Mouse (Mus musculus) MEL (cell line): ENCODE measurements around the gene 4933416C03Rik. TPM values are rescaled to one million over a fixed set of nuclear protein-coding genes. Genes with fewer than 3 reads are reported as not detected.

Source experiments
- DNase-seq: peaks from one replicate; pipeline ENCODE4 v3.0.0; 2011; ENCODE audit warnings: low read depth, low spot score
- H3K27ac ChIP-seq: 2 replicates; pipeline ENCODE4 v1.5.1; 2012; ENCODE audit warnings: low read depth, mild to moderate bottlenecking, control low read depth, low read length, moderate library complexity; ENCODE audit not compliant: control insufficient read depth
- H3K27me3 ChIP-seq, 2 experiments: fragments of 150-350 bp in 1 of 2; sonication (generic) in 1 of 2; 2 replicates each; pipeline ENCODE4 v1.6.1; 2012; ENCODE audit warnings: low read length in 2 of 2, mild to moderate bottlenecking in 2 of 2, improper control_type of control experiment in 1 of 2, moderate library complexity in 1 of 2; ENCODE audit not compliant: insufficient read depth in 2 of 2, control insufficient read depth in 1 of 2
- H3K36me3 ChIP-seq, 2 experiments: 2 replicates each; pipeline ENCODE4 v1.6.1; 2012 to 2014; ENCODE audit warnings: low read length in 2 of 2, improper control_type of control experiment in 1 of 2, inconsistent platforms in 1 of 2, mild to moderate bottlenecking in 1 of 2; ENCODE audit not compliant: insufficient read depth in 2 of 2, control insufficient read depth in 1 of 2
- H3K4me1 ChIP-seq, 2 experiments: fragments of 150-350 bp in 1 of 2; sonication (generic) in 1 of 2; 2 replicates each; pipeline ENCODE4 v1.6.1; 2012; ENCODE audit warnings: low read length in 2 of 2, improper control_type of control experiment in 1 of 2, mild to moderate bottlenecking in 1 of 2; ENCODE audit not compliant: insufficient read depth in 2 of 2, control insufficient read depth in 1 of 2
- H3K4me3 ChIP-seq, 2 experiments: fragments of 150-350 bp in 1 of 2; sonication (generic) in 1 of 2; 2 replicates each; pipeline ENCODE4 v1.5.1; 2012; ENCODE audit warnings: low read depth in 2 of 2, low read length in 2 of 2, mild to moderate bottlenecking in 2 of 2, moderate library complexity in 2 of 2, control low read depth in 1 of 2, improper control_type of control experiment in 1 of 2; ENCODE audit not compliant: control insufficient read depth in 1 of 2, insufficient read depth in 1 of 2
- H3K79me2 ChIP-seq: 2 replicates; pipeline ENCODE4 v1.6.1; 2012; ENCODE audit warnings: mild to moderate bottlenecking, low read length, moderate library complexity; ENCODE audit not compliant: control insufficient read depth, poor library complexity, insufficient read depth
- H3K9ac ChIP-seq: 2 replicates; pipeline ENCODE4 v1.6.1; 2012; ENCODE audit warnings: low read depth, mild to moderate bottlenecking, control low read depth, low read length, moderate library complexity; ENCODE audit not compliant: control insufficient read depth, poor library complexity, severe bottlenecking
- H3K9me3 ChIP-seq: fragments of 150-350 bp; sonication (generic); replicated peaks from 2 replicates; pipeline ENCODE4 v1.6.1; 2012; ENCODE audit warnings: mild to moderate bottlenecking, low read length, improper control_type of control experiment, moderate library complexity; ENCODE audit not compliant: insufficient read depth
- BHLHE40 ChIP-seq: IDR thresholded peaks from 2 replicates; pipeline ENCODE4 v1.6.1; 2012; ENCODE audit warnings: low read depth, mild to moderate bottlenecking, inconsistent platforms, low read length, improper control_type of control experiment, borderline replicate concordance
- CHD1 ChIP-seq: IDR thresholded peaks from 2 replicates; pipeline ENCODE4 v1.6.1; 2012; ENCODE audit warnings: low read depth, mild to moderate bottlenecking, inconsistent platforms, low read length, improper control_type of control experiment
- CHD2 ChIP-seq: IDR thresholded peaks from 2 replicates; pipeline ENCODE4 v1.6.1; 2011; ENCODE audit warnings: low read length, improper control_type of control experiment
- CTCF ChIP-seq, 3 experiments: IDR thresholded peaks in 2 of 3; conservative IDR thresholded peaks in 1 of 3; 2 replicates each; pipeline ENCODE4 v1.5.1; 2011 to 2012; ENCODE audit warnings: low read length in 3 of 3, low read depth in 2 of 3, mild to moderate bottlenecking in 2 of 3, improper control_type of control experiment in 1 of 3, inconsistent platforms in 1 of 3, mixed read lengths in 1 of 3, moderate library complexity in 1 of 3; ENCODE audit not compliant: control insufficient read depth in 1 of 3, insufficient read depth in 1 of 3, poor library complexity in 1 of 3, severe bottlenecking in 1 of 3
- E2F4 ChIP-seq: IDR thresholded peaks from 2 replicates; pipeline ENCODE4 v1.6.1; 2011; ENCODE audit warnings: low read depth, low read length, improper control_type of control experiment, borderline replicate concordance
- ELF1 ChIP-seq: IDR thresholded peaks from 2 replicates; pipeline ENCODE4 v1.6.1; 2014; ENCODE audit warnings: low read depth, mild to moderate bottlenecking, inconsistent platforms, low read length, improper control_type of control experiment, moderate library complexity
- EP300 ChIP-seq, 2 experiments: IDR thresholded peaks; 2 replicates each; pipeline ENCODE4 v1.6.1; 2011; ENCODE audit warnings: improper control_type of control experiment in 2 of 2, low read length in 2 of 2, low read depth in 1 of 2, mild to moderate bottlenecking in 1 of 2
- ETS1 ChIP-seq: IDR thresholded peaks from 2 replicates; pipeline ENCODE4 v1.6.1; 2012; ENCODE audit warnings: low read depth, mild to moderate bottlenecking, inconsistent platforms, low read length, improper control_type of control experiment, moderate library complexity
- GABPA ChIP-seq: IDR thresholded peaks from 2 replicates; pipeline ENCODE4 v1.6.1; 2012; ENCODE audit warnings: low read depth, mild to moderate bottlenecking, inconsistent platforms, low read length, improper control_type of control experiment, moderate library complexity
- GATA1 ChIP-seq: IDR thresholded peaks from 2 replicates; pipeline ENCODE4 v1.6.1; 2011; ENCODE audit warnings: low read depth, low read length, improper control_type of control experiment
- KAT2A ChIP-seq: conservative IDR thresholded peaks from 2 replicates; pipeline ENCODE4 v1.6.1; 2012; ENCODE audit warnings: low read depth, low read length, improper control_type of control experiment, inconsistent platforms
- MAFK ChIP-seq: IDR thresholded peaks from 2 replicates; pipeline ENCODE4 v1.6.1; 2011; ENCODE audit warnings: low read depth, mild to moderate bottlenecking, low read length, improper control_type of control experiment, borderline replicate concordance
- MAZ ChIP-seq: IDR thresholded peaks from 2 replicates; pipeline ENCODE4 v1.6.1; 2012; ENCODE audit warnings: low read depth, mild to moderate bottlenecking, inconsistent platforms, low read length, improper control_type of control experiment
- MXI1 ChIP-seq: IDR thresholded peaks from 2 replicates; pipeline ENCODE4 v1.6.1; 2011; ENCODE audit warnings: mild to moderate bottlenecking, low read depth, low read length, improper control_type of control experiment
- MYB ChIP-seq: IDR thresholded peaks from 2 replicates; pipeline ENCODE4 v1.6.1; 2011; ENCODE audit warnings: mild to moderate bottlenecking, low read depth, low read length, improper control_type of control experiment
- MYC ChIP-seq: IDR thresholded peaks from 2 replicates; pipeline ENCODE4 v1.6.1; 2011; ENCODE audit warnings: low read depth, mild to moderate bottlenecking, low read length, improper control_type of control experiment, moderate library complexity
- NELFE ChIP-seq: IDR thresholded peaks from 2 replicates; pipeline ENCODE4 v1.6.1; 2011; ENCODE audit warnings: low read depth, low read length, improper control_type of control experiment
- POLR2AphosphoS2 ChIP-seq: IDR thresholded peaks from 2 replicates; pipeline ENCODE4 v1.6.1; 2011; ENCODE audit warnings: low read length, improper control_type of control experiment
- POLR2AphosphoS5 ChIP-seq: IDR thresholded peaks from 2 replicates; pipeline ENCODE4 v1.6.1; 2012; ENCODE audit warnings: low read depth, borderline replicate concordance, mild to moderate bottlenecking, inconsistent platforms, low read length, moderate library complexity, mixed read lengths
- RCOR1 ChIP-seq: IDR thresholded peaks from 2 replicates; pipeline ENCODE4 v1.6.1; 2012; ENCODE audit warnings: low read depth, mild to moderate bottlenecking, inconsistent platforms, low read length, improper control_type of control experiment
- SIN3A ChIP-seq: IDR thresholded peaks from 2 replicates; pipeline ENCODE4 v1.6.1; 2012; ENCODE audit warnings: low read length, improper control_type of control experiment, inconsistent platforms
- SMC3 ChIP-seq: IDR thresholded peaks from 2 replicates; pipeline ENCODE4 v1.6.1; 2011; ENCODE audit warnings: low read depth, low read length, improper control_type of control experiment
- TAL1 ChIP-seq: IDR thresholded peaks from 2 replicates; pipeline ENCODE4 v1.6.1; 2012; ENCODE audit warnings: mild to moderate bottlenecking, inconsistent platforms, low read length, moderate library complexity, mixed read lengths
- TBP ChIP-seq: IDR thresholded peaks from 2 replicates; pipeline ENCODE4 v1.8.0; 2011; ENCODE audit warnings: low read depth, low read length, improper control_type of control experiment
- TCF12 ChIP-seq: IDR thresholded peaks from 2 replicates; pipeline ENCODE4 v1.6.1; 2014; ENCODE audit warnings: low read depth, mild to moderate bottlenecking, inconsistent platforms, low read length, improper control_type of control experiment, moderate library complexity
- UBTF ChIP-seq: IDR thresholded peaks from 2 replicates; pipeline ENCODE4 v1.6.1; 2012; ENCODE audit warnings: low read depth, mild to moderate bottlenecking, inconsistent platforms, low read length, improper control_type of control experiment, moderate library complexity, borderline replicate concordance; ENCODE audit not compliant: insufficient read depth
- USF1 ChIP-seq: IDR thresholded peaks from 2 replicates; pipeline ENCODE4 v1.6.1; 2014; ENCODE audit warnings: low read depth, mild to moderate bottlenecking, inconsistent platforms, low read length, improper control_type of control experiment, moderate library complexity
- USF2 ChIP-seq, 2 experiments: IDR thresholded peaks; 2 replicates each; pipeline ENCODE4 v1.6.1; 2011 to 2012; ENCODE audit warnings: improper control_type of control experiment in 2 of 2, low read length in 2 of 2, borderline replicate concordance in 1 of 2, inconsistent platforms in 1 of 2, low read depth in 1 of 2, mild to moderate bottlenecking in 1 of 2; ENCODE audit not compliant: insufficient read depth in 1 of 2
- ZKSCAN1 ChIP-seq: IDR thresholded peaks from 2 replicates; pipeline ENCODE4 v1.6.1; 2012; ENCODE audit warnings: low read depth, mild to moderate bottlenecking, inconsistent platforms, low read length, improper control_type of control experiment, moderate library complexity
- ZMIZ1 ChIP-seq: IDR thresholded peaks from 2 replicates; pipeline ENCODE4 v1.6.1; 2012; ENCODE audit warnings: low read depth, mild to moderate bottlenecking, inconsistent platforms, low read length, improper control_type of control experiment, moderate library complexity
- ZNF384 ChIP-seq: IDR thresholded peaks from 2 replicates; pipeline ENCODE4 v1.6.1; 2012; ENCODE audit warnings: low read depth, mild to moderate bottlenecking, inconsistent platforms, low read length, improper control_type of control experiment
- polyA plus RNA-seq, 2 experiments: library from polyadenylated mRNA; stranded (reverse) in 1 of 2; unstranded in 1 of 2; fragments of >175 nt in 1 of 2; fragments of >200 nt in 1 of 2; gene quantifications; 2 replicates each; pipeline versions ENCODE4 v1.2.1 to v1.2.4; 2012; ENCODE audit warnings: low replicate concordance in 2 of 2, low read depth in 1 of 2; ENCODE audit not compliant: insufficient read length in 2 of 2, insufficient read depth in 1 of 2, missing spikeins in 1 of 2
- total RNA-seq: library from RNA; depleted of rRNA; stranded (reverse); fragments of 300-350 nt; gene quantifications from 2 replicates; pipeline ENCODE4 v1.2.3, GENCODE M21; 2012

4933416C03Rik gene
- total and polyA plus RNA-seq, 3 experiments = not detected

- H3K4me3 ChIP-seq = no peak overlapping the region
- no peaks in the 10 kb centered on the region for H3K36me3 ChIP-seq
- no peaks in the 10 kb centered on the region for H3K4me1 ChIP-seq
- no peaks in the 10 kb centered on the region for H3K27me3 ChIP-seq
- no peaks in the 10 kb centered on the region for H3K79me2 ChIP-seq
- no peaks in the 10 kb centered on the region for H3K9me3 ChIP-seq
- no peak for DNase-seq
- H3K9ac ChIP-seq = no peak overlapping the region
- TF ChIP-seq SIN3A = no peak
- TF ChIP-seq UBTF = no peak
- TF ChIP-seq NELFE = no peak
- TF ChIP-seq MAFK = no peak
- no peak for TF ChIP-seq EP300 (IDR thresholded peaks at IDR 0.05; ENCODE audit: low read depth in 1 of 2, low read length in 2 of 2)
- TF ChIP-seq MYC = no peak
- no peak for TF ChIP-seq POLR2AphosphoS2
- TF ChIP-seq MYB = no peak
- TF ChIP-seq ELF1 = no peak
- TF ChIP-seq USF1 = no peak
- no peak for TF ChIP-seq ETS1
- TF ChIP-seq ZMIZ1 = no peak
- no peak for TF ChIP-seq TAL1
- TF ChIP-seq ZKSCAN1 = no peak
- TF ChIP-seq BHLHE40 = no peak
- no peak for TF ChIP-seq MAZ
- H3K27ac ChIP-seq = no peak overlapping the region
Observed at GRCm38 (mm10) chr10:116080841-116081240, 32.9 kb downstream of the 4933416C03Rik start.

GRCm38 (mm10) chr10:116079396-116079795, 34.3 kb downstream of the 4933416C03Rik start:
- Histone ChIP-seq H3K9ac (no peak overlapping the region), H3K36me3 (no peaks in the 10 kb centered on the region), H3K4me3 (no peak overlapping the region), H3K9me3 (no peaks in the 10 kb centered on the region), H3K27me3 (no peaks in the 10 kb centered on the region), H3K27ac (no peak overlapping the region), H3K4me1 (no peaks in the 10 kb centered on the region), H3K79me2 (no peaks in the 10 kb centered on the region)
- no peak for DNase-seq
- TF ChIP-seq MXI1 (no peak), RCOR1 (no peak), TBP (no peak), ETS1 (no peak), CHD1 (no peak), MAZ (no peak), E2F4 (no peak), SMC3 (no peak), ZNF384 (no peak), CHD2 (no peak), CTCF (IDR thresholded peaks at IDR 0.05 in 2 of 3, conservative IDR thresholded peaks at IDR 0.05 in 1 of 3; ENCODE audit: control insufficient read depth in 1 of 3, insufficient read depth in 1 of 3, low read depth in 2 of 3, low read length in 3 of 3, poor library complexity in 1 of 3, severe bottlenecking in 1 of 3) (no peak), NELFE (no peak), MAFK (no peak), GABPA (no peak), USF2 (IDR thresholded peaks at IDR 0.05; ENCODE audit: borderline replicate concordance in 1 of 2, insufficient read depth in 1 of 2, low read depth in 1 of 2, low read length in 2 of 2) (no peak), ELF1 (no peak), TCF12 (no peak), POLR2AphosphoS5 (no peak), KAT2A (no peak), GATA1 (no peak)
